Mouse (Mus musculus): ENCODE measurements around the gene Fhit. TPM values are rescaled to one million over a fixed set of nuclear protein-coding genes. Genes with fewer than 3 reads are reported as not detected.

Fhit gene
- polyA plus RNA-seq, 1 experiment from 2014 or later = 4.6 TPM

DNA sequence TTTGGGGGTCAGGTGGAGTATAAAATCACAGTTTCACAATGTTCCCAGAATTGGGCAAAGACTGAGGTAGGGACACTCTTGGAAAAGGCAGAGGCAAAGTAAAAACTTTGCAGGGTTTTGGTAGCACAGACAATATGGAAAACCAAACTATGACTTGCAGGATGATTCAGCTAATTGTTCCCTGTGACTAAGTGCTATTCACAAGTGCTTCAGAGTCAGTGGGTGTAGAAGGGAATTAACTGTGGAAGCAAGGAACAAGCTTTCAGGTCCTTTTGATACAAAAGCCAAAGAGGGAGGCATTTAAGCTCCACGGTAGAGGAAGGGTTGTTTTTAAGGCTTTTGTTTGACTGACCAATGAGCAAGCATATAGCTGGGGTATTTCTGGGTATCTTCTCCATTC, 1613.9 kb downstream of the Fhit start:
- H3K27ac ChIP-seq = no peak overlapping the region
- H3K27me3 ChIP-seq (replicated peaks) = no peaks in the 10 kb centered on the region
- H3K9me3 ChIP-seq = no peaks in the 10 kb centered on the region
- no peak for ATAC-seq (ENCODE audit: low FRiP score, low read depth)
- no peaks in the 10 kb centered on the region for H3K36me3 ChIP-seq
- H3K4me2 ChIP-seq (replicated peaks) = no peak overlapping the region
- no peak overlapping the region for H3K4me3 ChIP-seq
- WGBS = 46% methylated on average over 1 of the region's 1 CpGs
- H3K9ac ChIP-seq = no peak overlapping the region
- H3K4me1 ChIP-seq = no peaks in the 10 kb centered on the region

DNA sequence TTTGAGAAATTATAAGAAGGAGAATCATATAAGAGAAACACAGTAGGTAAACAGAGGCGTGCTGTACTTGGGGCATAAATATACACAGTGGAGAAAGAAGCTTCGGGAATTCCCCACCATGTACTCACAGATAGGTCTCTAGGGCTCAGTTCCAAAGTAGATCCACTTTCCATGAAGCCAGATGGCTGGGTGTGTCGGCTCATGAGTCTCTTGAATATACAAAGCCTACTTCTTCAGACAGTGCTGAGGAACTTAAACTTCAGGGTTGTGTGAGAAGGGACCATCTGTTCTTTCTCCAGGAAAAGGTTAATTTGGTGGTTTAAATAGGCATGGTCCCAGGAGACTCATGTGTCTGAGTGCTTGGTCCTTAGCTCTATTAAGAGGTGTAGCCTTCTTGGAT, 1617.5 kb downstream of the Fhit start:
- H3K4me3 ChIP-seq = no peak overlapping the region
- WGBS = 76% methylated on average over 3 of the region's 3 CpGs
- no peaks in the 10 kb centered on the region for H3K4me1 ChIP-seq
- no peak overlapping the region for H3K9ac ChIP-seq
- ATAC-seq (ENCODE audit: low FRiP score, low read depth) = no peak
- no peak overlapping the region for H3K27ac ChIP-seq
- H3K4me2 ChIP-seq (replicated peaks) = no peak overlapping the region
- H3K27me3 ChIP-seq (replicated peaks) = no peaks in the 10 kb centered on the region
- H3K9me3 ChIP-seq = no peaks in the 10 kb centered on the region
- no peaks in the 10 kb centered on the region for H3K36me3 ChIP-seq

DNA sequence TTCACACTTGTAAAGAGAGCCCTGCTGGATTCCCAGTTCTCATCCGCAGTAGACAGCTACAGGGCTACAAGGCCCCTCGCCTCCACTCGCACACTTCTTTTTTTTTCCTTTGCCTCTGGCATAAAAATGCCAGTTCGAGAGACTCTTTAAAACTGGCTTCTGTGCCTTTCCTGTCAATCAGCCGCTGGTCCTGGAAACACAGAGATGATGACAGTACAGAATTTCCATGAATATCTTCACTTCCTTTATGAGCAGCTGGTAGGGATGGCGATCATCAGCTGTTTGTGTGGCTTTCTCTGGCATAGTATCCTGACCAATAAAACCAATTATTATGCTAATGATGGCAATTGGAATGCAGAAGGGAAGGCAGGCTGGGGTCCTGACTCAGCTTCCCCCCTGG, 1626.3 kb downstream of the Fhit start:
- WGBS = 57% methylated on average over 6 of the region's 6 CpGs
- no peaks in the 10 kb centered on the region for H3K27me3 ChIP-seq (replicated peaks)
- H3K9ac ChIP-seq = no peak overlapping the region
- no peaks in the 10 kb centered on the region for H3K4me1 ChIP-seq
- H3K4me3 ChIP-seq = no peak overlapping the region
- H3K4me2 ChIP-seq (replicated peaks) = no peak overlapping the region
- no peaks in the 10 kb centered on the region for H3K9me3 ChIP-seq
- H3K27ac ChIP-seq = no peak overlapping the region
- H3K36me3 ChIP-seq = no peaks in the 10 kb centered on the region
- ATAC-seq (ENCODE audit: low FRiP score, low read depth) = no peak

GRCm38 (mm10) chr14:9529247-9529646, 1632.6 kb downstream of the Fhit start:
- ATAC-seq (ENCODE audit: low FRiP score, low read depth) = no peak
- H3K4me2 ChIP-seq (replicated peaks) = no peak overlapping the region
- H3K27me3 ChIP-seq (replicated peaks) = no peaks in the 10 kb centered on the region
- WGBS = 86% methylated on average over 4 of the region's 4 CpGs
- H3K4me3 ChIP-seq = no peak overlapping the region
- H3K36me3 ChIP-seq = no peaks in the 10 kb centered on the region
- H3K27ac ChIP-seq = no peak overlapping the region
- no peak overlapping the region for H3K9ac ChIP-seq
- no peaks in the 10 kb centered on the region for H3K4me1 ChIP-seq
- H3K9me3 ChIP-seq = no peaks in the 10 kb centered on the region

DNA sequence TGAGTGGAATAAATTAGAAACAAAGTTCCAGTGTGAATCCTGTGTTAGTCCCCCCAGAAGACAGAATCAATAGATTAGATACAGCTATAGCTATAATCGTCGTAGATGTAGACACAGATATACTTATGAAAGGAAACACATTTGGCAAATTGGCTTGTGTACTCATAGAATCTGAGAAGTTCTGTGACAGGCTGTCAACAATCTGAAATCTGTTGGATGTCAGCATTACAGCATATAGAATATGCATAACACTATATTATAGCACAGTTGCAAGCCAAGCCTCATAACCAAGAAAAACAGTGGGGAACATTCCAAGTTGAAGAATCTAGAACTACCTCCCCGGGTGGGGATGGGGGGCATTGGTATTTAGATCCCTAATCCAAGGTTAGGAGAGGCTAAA, 1635.7 kb downstream of the Fhit start:
- no peak overlapping the region for H3K4me3 ChIP-seq
- WGBS = 89% methylated on average over 3 of the region's 3 CpGs
- H3K27me3 ChIP-seq (replicated peaks) = no peaks in the 10 kb centered on the region
- H3K27ac ChIP-seq = no peak overlapping the region
- H3K9ac ChIP-seq = no peak overlapping the region
- no peaks in the 10 kb centered on the region for H3K9me3 ChIP-seq
- no peaks in the 10 kb centered on the region for H3K4me1 ChIP-seq
- H3K36me3 ChIP-seq = no peaks in the 10 kb centered on the region
- H3K4me2 ChIP-seq (replicated peaks) = no peak overlapping the region
- no peak for ATAC-seq (ENCODE audit: low FRiP score, low read depth)

DNA sequence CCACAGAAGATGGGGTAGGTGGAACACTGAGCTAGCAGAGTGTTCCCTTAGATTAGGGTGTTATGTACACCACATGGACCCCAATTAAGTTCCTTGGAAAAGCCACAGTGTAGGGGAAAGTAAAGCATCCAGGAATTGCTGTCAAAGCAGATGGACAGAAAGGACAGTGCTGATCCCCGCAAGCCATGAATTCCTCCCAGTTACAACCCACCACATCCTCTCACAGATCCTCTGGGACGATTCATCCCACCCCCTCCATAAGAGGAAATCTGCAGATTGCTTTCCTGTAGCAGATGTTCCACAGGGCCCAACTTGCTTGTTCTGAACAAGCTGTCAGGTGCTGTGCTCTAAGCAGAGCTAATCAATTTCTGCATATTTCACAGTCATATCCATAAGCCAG, 1644.2 kb downstream of the Fhit start:
- no peak overlapping the region for H3K4me3 ChIP-seq
- H3K27me3 ChIP-seq (replicated peaks) = no peaks in the 10 kb centered on the region
- no peak for ATAC-seq (ENCODE audit: low FRiP score, low read depth)
- H3K4me2 ChIP-seq (replicated peaks) = no peak overlapping the region
- no peak overlapping the region for H3K27ac ChIP-seq
- no peaks in the 10 kb centered on the region for H3K36me3 ChIP-seq
- no peaks in the 10 kb centered on the region for H3K9me3 ChIP-seq
- H3K9ac ChIP-seq = no peak overlapping the region
- no peaks in the 10 kb centered on the region for H3K4me1 ChIP-seq
- WGBS = 79% methylated on average over 2 of the region's 2 CpGs

DNA sequence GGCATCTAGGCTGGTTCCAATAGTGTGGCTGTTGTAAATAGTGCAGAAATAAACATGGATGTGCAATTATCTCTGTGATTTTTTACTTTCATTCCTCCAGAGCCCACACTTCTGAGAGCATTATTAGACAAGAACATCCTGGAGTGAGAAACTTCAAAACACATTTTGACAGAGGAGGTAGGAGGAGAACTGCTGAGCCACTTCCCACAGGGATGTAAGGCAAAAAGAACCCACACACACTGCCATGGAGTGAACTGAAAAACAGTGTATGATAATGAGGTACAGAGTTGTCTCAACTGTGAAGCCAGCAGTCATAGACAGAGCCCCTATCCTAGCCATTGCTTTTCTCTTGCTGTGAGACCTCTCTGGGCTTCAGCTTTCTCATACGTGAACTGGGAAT, 1652.2 kb downstream of the Fhit start:
- no peak overlapping the region for H3K9ac ChIP-seq
- H3K27ac ChIP-seq = no peak overlapping the region
- H3K4me1 ChIP-seq = no peaks in the 10 kb centered on the region
- no peak for ATAC-seq (ENCODE audit: low FRiP score, low read depth)
- WGBS = 83% methylated on average over 1 of the region's 1 CpGs
- H3K27me3 ChIP-seq (replicated peaks) = no peaks in the 10 kb centered on the region
- no peak overlapping the region for H3K4me3 ChIP-seq
- no peak overlapping the region for H3K4me2 ChIP-seq (replicated peaks)
- no peaks in the 10 kb centered on the region for H3K9me3 ChIP-seq
- no peaks in the 10 kb centered on the region for H3K36me3 ChIP-seq

Other genes starting within 250 kb of the Fhit start
- 1.0 and 1.5 TPM in 2 replicates for gene Gm3839, start 194.7 kb upstream of the Fhit start, polyA plus RNA-seq (2016; fragmentation: Nextera tagmentation; extraction: Ambion mirVana)